In the genomic region with DNA sequence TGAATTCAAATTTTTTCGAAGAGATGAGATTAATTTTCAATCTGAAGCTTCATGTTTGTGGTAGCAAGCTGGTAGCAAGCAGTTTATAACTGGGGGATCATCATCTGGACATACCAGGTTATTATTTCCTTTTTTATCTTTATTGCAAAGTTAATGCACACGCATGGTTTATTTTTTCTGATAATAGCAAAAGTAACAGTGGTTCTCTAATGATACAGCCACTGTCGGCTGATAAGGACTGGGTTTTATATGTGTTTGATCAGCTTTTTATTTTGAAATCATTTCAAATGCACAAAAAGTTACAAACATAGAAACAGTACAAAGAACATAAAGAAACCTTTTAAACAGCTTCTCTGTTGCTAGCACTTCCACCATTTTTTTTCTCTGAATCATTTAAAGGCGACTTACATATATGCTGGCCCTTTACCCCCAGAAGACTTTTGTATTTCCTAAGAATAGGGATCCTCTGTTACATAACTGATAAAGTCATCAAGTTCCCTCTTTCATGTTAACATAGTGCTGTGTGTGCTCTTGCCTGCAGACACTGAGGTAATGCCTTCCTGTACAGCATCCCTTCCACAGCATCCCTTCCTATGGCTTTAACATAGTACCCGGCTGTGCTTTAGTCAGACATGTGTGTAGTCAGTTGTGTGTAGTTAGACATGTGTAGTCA, we compare ENCODE assay signal across 26 mouse cellular contexts.
DNase-seq lines count a peak whose midpoint lies in the region; ATAC-seq lines count a peak whose summit lies in the region.
"Had no signal": no experiment of that assay in that cellular context is flagged by ENCODE, and none has a peak within 500 bp of the region (broad histone marks: within the 10 kb centered on the region; RNA-seq: fewer than 3 reads in every experiment).

No protein-coding gene starts in this region.

- H3K27ac ChIP-seq in hindbrain, embryonic 13.5 days = 0 out of 2 replicates have a peak overlapping the region, but pooled peaks have one; percentile 13
- H3K27ac ChIP-seq in hindbrain, embryonic 10.5 days = no peak overlapping the region
- H3K27ac ChIP-seq: embryonic facial prominence, embryonic 12.5 days; embryonic facial prominence, embryonic 15.5 days; heart, embryonic 15.5 days; hindbrain, embryonic 12.5 days; intestine, embryonic 15.5 days had no signal

- no peak for ATAC-seq in hindbrain, embryonic 13.5 days (ENCODE audit: low FRiP score)
- ATAC-seq in megakaryocyte progenitor cell, adult 5-6 weeks (replicated peaks; ENCODE audit: poor library complexity) = peak; percentile 55
- ATAC-seq: CD4-positive, CD25-positive, alpha-beta regulatory T cell, adult 4 months; forebrain, embryonic 14.5 days; forebrain, postnatal 0 days; hindbrain, embryonic 16.5 days; intestine, embryonic 15.5 days; Patski had no signal

- H3K27me3 ChIP-seq in hindbrain, embryonic 13.5 days = no peaks in the 10 kb centered on the region
- no peaks in the 10 kb centered on the region for H3K27me3 ChIP-seq in hindbrain, embryonic 10.5 days (ENCODE audit: insufficient read depth, poor library complexity, severe bottlenecking)
- H3K27me3 ChIP-seq: embryonic facial prominence, embryonic 12.5 days; embryonic facial prominence, embryonic 15.5 days; heart, embryonic 12.5 days; heart, embryonic 15.5 days; hindbrain, embryonic 12.5 days; intestine, embryonic 15.5 days; Patski had no signal

- H3K9me3 ChIP-seq in hindbrain, embryonic 13.5 days = no peaks in the 10 kb centered on the region
- no peaks in the 10 kb centered on the region for H3K9me3 ChIP-seq in hindbrain, embryonic 10.5 days
- H3K9me3 ChIP-seq: embryonic facial prominence, embryonic 12.5 days; embryonic facial prominence, embryonic 15.5 days; heart, embryonic 12.5 days; heart, embryonic 15.5 days; hindbrain, embryonic 12.5 days; intestine, embryonic 15.5 days had no signal

- 91% methylated on average over 5 of the region's 5 CpGs for WGBS in hindbrain, embryonic 13.5 days
- WGBS in hindbrain, embryonic 10.5 days = 91% methylated on average over 5 of the region's 5 CpGs

- no peak overlapping the region for H3K4me2 ChIP-seq in hindbrain, embryonic 13.5 days
- H3K4me2 ChIP-seq: embryonic facial prominence, embryonic 12.5 days; embryonic facial prominence, embryonic 15.5 days; heart, embryonic 12.5 days; heart, embryonic 15.5 days; hindbrain, embryonic 12.5 days; intestine, embryonic 15.5 days had no signal

- no peak overlapping the region for H3K9ac ChIP-seq in hindbrain, embryonic 13.5 days
- H3K9ac ChIP-seq: embryonic facial prominence, embryonic 12.5 days; embryonic facial prominence, embryonic 15.5 days; forebrain, postnatal 0 days; heart, embryonic 12.5 days; heart, embryonic 15.5 days; hindbrain, embryonic 12.5 days; intestine, embryonic 15.5 days had no signal

- no peak overlapping the region for H3K4me3 ChIP-seq in hindbrain, embryonic 13.5 days
- H3K4me3 ChIP-seq in hindbrain, embryonic 10.5 days = no peak overlapping the region
- H3K4me3 ChIP-seq: embryonic facial prominence, embryonic 12.5 days; embryonic facial prominence, embryonic 15.5 days; heart, embryonic 12.5 days; heart, embryonic 15.5 days; hindbrain, embryonic 12.5 days; intestine, embryonic 15.5 days had no signal

- no peaks in the 10 kb centered on the region for H3K4me1 ChIP-seq in hindbrain, embryonic 13.5 days (replicated peaks)
- H3K4me1 ChIP-seq in hindbrain, embryonic 10.5 days (replicated peaks) = no peaks in the 10 kb centered on the region
- H3K4me1 ChIP-seq: embryonic facial prominence, embryonic 12.5 days; embryonic facial prominence, embryonic 15.5 days; heart, embryonic 15.5 days; hindbrain, embryonic 12.5 days; intestine, embryonic 15.5 days had no signal

- H3K36me3 ChIP-seq in hindbrain, embryonic 13.5 days = peaks cover 52% of the 10 kb centered on the region
- peaks cover 69% of the 10 kb centered on the region for H3K36me3 ChIP-seq in hindbrain, embryonic 10.5 days

- DNase-seq in hindbrain, embryonic 10.5 days (ENCODE audit: low spot score) = no peak
- peak; percentile 43 for DNase-seq in 416B (ENCODE audit: low read depth)
- DNase-seq in MEL-GATA-1-ER (ENCODE audit: extremely low read depth, low read depth) = peak; percentile 69
- DNase-seq in heart, postnatal 4 days = no peak
- no peak for DNase-seq in embryo, embryonic 10 days (ENCODE audit: low spot score)
- DNase-seq: adrenal gland, postnatal 10 days; adrenal gland, postnatal 36 days; cerebellum, adult 18-20 months; cerebellum, adult 9-10 months; cerebellum, postnatal 14 days; forebrain, postnatal 0 days; gastrocnemius, postnatal 25 days; heart, postnatal 10 days; heart, postnatal 36 days had no signal

Comparison
In these comparisons a context has a peak if more than half of its experiments do, and no peak if none do; other contexts are left out.
1. DNase-seq: peak in 416B (single experiment) and MEL-GATA-1-ER (single experiment); none in hindbrain, embryonic 10.5 days (single experiment), heart, postnatal 4 days (single experiment) and embryo, embryonic 10 days (single experiment).